Mouse (Mus musculus) hematopoietic stem cell, adult 5-6 weeks (primary cell): ENCODE measurements around the gene Cadm1. TPM values are rescaled to one million over a fixed set of nuclear protein-coding genes. Genes with fewer than 3 reads are reported as not detected.

Experiments used
- ATAC-seq, 2 experiments: fragments of 125-278 bp in 1 of 2; replicated peaks in 1 of 2; 2 replicates each; pipeline ENCODE4 v1.8.0; 2016 to 2017; ENCODE audit warnings: inconsistent platforms in 2 of 2, mild to moderate bottlenecking in 2 of 2, moderate number of reproducible peaks in 2 of 2, low read depth in 1 of 2, moderate TSS enrichment in 1 of 2; ENCODE audit not compliant: low FRiP score in 2 of 2, poor library complexity in 2 of 2, severe bottlenecking in 2 of 2, insufficient read depth in 1 of 2, low TSS enrichment in 1 of 2
- total RNA-seq: library from RNA; stranded (forward); fragments of 172-1452, 232-1000 nt; gene quantifications from 2 replicates; pipeline ENCODE4 v1.2.3, GENCODE M21; 2017

Cadm1 gene
- total RNA-seq, 1 experiment from 2014 or later, result 0.55 TPM

GRCm38 (mm10) chr9:47843328-47843727 lies 313.4 kb downstream of the Cadm1 start:
- ATAC-seq, result no peak

- ATAC-seq, result no peak
Observed at GRCm38 (mm10) chr9:47846275-47846674, 316.3 kb downstream of the Cadm1 start.

GRCm38 (mm10) chr9:47846926-47847325 lies 317.0 kb downstream of the Cadm1 start:
- ATAC-seq, result no peak

- no peak for ATAC-seq
Observed at GRCm38 (mm10) chr9:47847797-47848196, 317.8 kb downstream of the Cadm1 start.

- no peak for ATAC-seq
Observed at GRCm38 (mm10) chr9:47848745-47849144, 318.8 kb downstream of the Cadm1 start.

- ATAC-seq, result no peak
Observed at GRCm38 (mm10) chr9:47856311-47856710, 326.3 kb downstream of the Cadm1 start.

GRCm38 (mm10) chr9:47857235-47857634 lies 327.3 kb downstream of the Cadm1 start:
- ATAC-seq, result no peak

GRCm38 (mm10) chr9:47858134-47858533 lies 328.2 kb downstream of the Cadm1 start:
- ATAC-seq, result no peak

- no peak for ATAC-seq
Observed at GRCm38 (mm10) chr9:47858778-47859395, 328.9 kb downstream of the Cadm1 start.

GRCm38 (mm10) chr9:47860994-47861393 lies 331.0 kb downstream of the Cadm1 start:
- ATAC-seq, result no peak

GRCm38 (mm10) chr9:47861783-47862182 lies 331.8 kb downstream of the Cadm1 start:
- no peak for ATAC-seq

- ATAC-seq, result no peak
Observed at GRCm38 (mm10) chr9:47866001-47866400, 336.0 kb downstream of the Cadm1 start.

GRCm38 (mm10) chr9:47867474-47867873 lies 337.5 kb downstream of the Cadm1 start:
- ATAC-seq, result no peak

- ATAC-seq, result no peak
Observed at GRCm38 (mm10) chr9:47869661-47870060, 339.7 kb downstream of the Cadm1 start.

- no peak for ATAC-seq
Observed at GRCm38 (mm10) chr9:47876557-47877206, 346.7 kb downstream of the Cadm1 start.

- ATAC-seq, result no peak
Observed at GRCm38 (mm10) chr9:47880171-47880570, 350.2 kb downstream of the Cadm1 start.

- no peak for ATAC-seq
Observed at GRCm38 (mm10) chr9:47882372-47882771, 352.4 kb downstream of the Cadm1 start.

- ATAC-seq, result no peak
Observed at GRCm38 (mm10) chr9:47891721-47892120, 361.7 kb downstream of the Cadm1 start.

- ATAC-seq, result peak; percentile 49 to 88; a peak in 3 of 4 replicates
Observed at GRCm38 (mm10) chr9:47892995-47893394, 363.0 kb downstream of the Cadm1 start.
